Mouse (Mus musculus) natural killer cell, adult 2 months (primary cell): ENCODE data around the gene Tbc1d25.

ENCODE experiments used
- DNase-seq, 2 experiments: peaks; one replicate each; pipeline ENCODE4 v3.0.0; 2022; ENCODE audit warnings: low spot score in 2 of 2

The Tbc1d25 gene

GRCm38 (mm10) chrX:8179646-8180045 lies 3.7 kb upstream of the Tbc1d25 start:
- DNase-seq = no peak

- DNase-seq = no peak
Observed at GRCm38 (mm10) chrX:8178871-8179270, 2.9 kb upstream of the Tbc1d25 start.

GRCm38 (mm10) chrX:8175169-8175503 lies 845 bp downstream of the Tbc1d25 start:
- no peak for DNase-seq

GRCm38 (mm10) chrX:8167716-8168647 lies 8.0 kb downstream of the Tbc1d25 start:
- peak in 1 of 2 experiments; percentile 28 for DNase-seq

GRCm38 (mm10) chrX:8164471-8164870 lies 11.5 kb downstream of the Tbc1d25 start:
- no peak for DNase-seq

- DNase-seq = no peak
Observed at GRCm38 (mm10) chrX:8163076-8163475, 12.9 kb downstream of the Tbc1d25 start.

GRCm38 (mm10) chrX:8145153-8145991 lies 30.6 kb downstream of the Tbc1d25 start, which contains the start of gene Rbm3:
Gene Rbm3 (minus strand): TSS chrX:8145880.
- peak; percentile 86 to 90 for DNase-seq

GRCm38 (mm10) chrX:8143750-8144149 lies 32.2 kb downstream of the Tbc1d25 start:
- DNase-seq = no peak

GRCm38 (mm10) chrX:8142948-8143347 lies 33.0 kb downstream of the Tbc1d25 start:
- DNase-seq = no peak

- DNase-seq = no peak
Observed at GRCm38 (mm10) chrX:8141058-8141457, 34.9 kb downstream of the Tbc1d25 start.

GRCm38 (mm10) chrX:8140446-8140845 lies 35.5 kb downstream of the Tbc1d25 start:
- no peak for DNase-seq

- no peak for DNase-seq
Observed at GRCm38 (mm10) chrX:8139480-8139879, 36.5 kb downstream of the Tbc1d25 start.

- no peak for DNase-seq
Observed at GRCm38 (mm10) chrX:8135886-8136285, 40.1 kb downstream of the Tbc1d25 start.

GRCm38 (mm10) chrX:8132017-8132976 lies 43.7 kb downstream of the Tbc1d25 start, which contains the start of gene Wdr13:
Gene Wdr13 (minus strand): TSS chrX:8132892.
- peak; percentile 90 for DNase-seq

- DNase-seq = no peak
Observed at GRCm38 (mm10) chrX:8131393-8131792, 44.6 kb downstream of the Tbc1d25 start.

- peak in 1 of 2 experiments; percentile 17 for DNase-seq
Observed at GRCm38 (mm10) chrX:8125235-8125634, 50.7 kb downstream of the Tbc1d25 start.

GRCm38 (mm10) chrX:8123821-8124470 lies 52.0 kb downstream of the Tbc1d25 start:
- DNase-seq = no peak

- DNase-seq = no peak
Observed at GRCm38 (mm10) chrX:8117264-8117663, 58.7 kb downstream of the Tbc1d25 start.

GRCm38 (mm10) chrX:8115275-8115674 lies 60.7 kb downstream of the Tbc1d25 start:
- DNase-seq = no peak

GRCm38 (mm10) chrX:8105019-8105418 lies 71.0 kb downstream of the Tbc1d25 start:
- no peak for DNase-seq
